ENCODE assay signal across 24 mouse cellular contexts in genomic region chr8:70237842-70238241, GRCm38 (mm10). TPM values are rescaled to one million over a fixed set of nuclear protein-coding genes. Genes with fewer than 3 reads are reported as not detected.
DNase-seq lines count a peak whose midpoint lies in the region; ATAC-seq lines count a peak whose summit lies in the region.
"Had no signal": no experiment of that assay in that cellular context is flagged by ENCODE, and none has a peak within 500 bp of the region (broad histone marks: within the 10 kb centered on the region; RNA-seq: fewer than 3 reads in every experiment).

No protein-coding gene starts in this region.

- WGBS in liver, embryonic 13.5 days (ENCODE audit: insufficient replicate concordance): 34% methylated on average over 2 of the region's 2 CpGs
- WGBS in hindbrain, embryonic 13.5 days: 91% methylated on average over 2 of the region's 2 CpGs

- peaks cover 64% of the 10 kb centered on the region for H3K36me3 ChIP-seq in liver, embryonic 13.5 days
- peaks cover 63% of the 10 kb centered on the region for H3K36me3 ChIP-seq in hindbrain, embryonic 13.5 days

- no peak overlapping the region for H3K4me2 ChIP-seq in liver, embryonic 13.5 days
- no peak overlapping the region for H3K4me2 ChIP-seq in hindbrain, embryonic 13.5 days
- H3K4me2 ChIP-seq: heart, embryonic 12.5 days; hindbrain, embryonic 12.5 days; kidney, embryonic 15.5 days; limb, embryonic 13.5 days; neural tube, embryonic 15.5 days had no signal

- H3K4me3 ChIP-seq in liver, embryonic 13.5 days (replicated peaks): no peak overlapping the region
- H3K4me3 ChIP-seq in hindbrain, embryonic 13.5 days: no peak overlapping the region
- H3K4me3 ChIP-seq: forebrain, embryonic 10.5 days; heart, embryonic 12.5 days; hindbrain, embryonic 12.5 days; kidney, embryonic 15.5 days; limb, embryonic 13.5 days; neural tube, embryonic 15.5 days had no signal

- peak overlapping the region; percentile 4; the same call in 1 of the 2 replicates for H3K27ac ChIP-seq in liver, embryonic 13.5 days
- no peak overlapping the region for H3K27ac ChIP-seq in hindbrain, embryonic 13.5 days
- H3K27ac ChIP-seq: forebrain, embryonic 10.5 days; hindbrain, embryonic 12.5 days; kidney, embryonic 15.5 days; limb, embryonic 13.5 days; neural tube, embryonic 15.5 days had no signal

- H3K27me3 ChIP-seq in liver, embryonic 13.5 days: no peaks in the 10 kb centered on the region
- no peaks in the 10 kb centered on the region for H3K27me3 ChIP-seq in hindbrain, embryonic 13.5 days
- H3K27me3 ChIP-seq: heart, embryonic 12.5 days; hindbrain, embryonic 12.5 days; kidney, embryonic 15.5 days; limb, embryonic 13.5 days; neural tube, embryonic 15.5 days had no signal

- H3K9me3 ChIP-seq in liver, embryonic 13.5 days (replicated peaks): no peaks in the 10 kb centered on the region
- no peaks in the 10 kb centered on the region for H3K9me3 ChIP-seq in hindbrain, embryonic 13.5 days
- H3K9me3 ChIP-seq: forebrain, embryonic 10.5 days; heart, embryonic 12.5 days; hindbrain, embryonic 12.5 days; kidney, embryonic 15.5 days; limb, embryonic 13.5 days; neural tube, embryonic 15.5 days had no signal

- DNase-seq in urinary bladder, postnatal 14 days (ENCODE audit: low spot score): peak; percentile 53
- no peak for DNase-seq in urinary bladder, adult 2 months (ENCODE audit: low spot score)
- DNase-seq in Muller cell, postnatal 12 days (ENCODE audit: inconsistent ontology term): peak; percentile 44
- no peak for DNase-seq in liver, embryonic 13.5 days
- no peak for DNase-seq in MN1 (ENCODE audit: low spot score)
- no peak for DNase-seq in left cerebral cortex, adult 11 months (ENCODE audit: low spot score)
- DNase-seq: adrenal gland, postnatal 10 days; cerebellum, adult 8-10 months; gastrocnemius, postnatal 14 days; heart, adult 18-20 months; heart, postnatal 10 days; kidney, adult 11 months; kidney, postnatal 36 days; lung, adult 18-20 months; lung, postnatal 10 days had no signal

- H3K9ac ChIP-seq in liver, embryonic 13.5 days: no peak overlapping the region
- no peak overlapping the region for H3K9ac ChIP-seq in hindbrain, embryonic 13.5 days
- H3K9ac ChIP-seq: heart, embryonic 12.5 days; hindbrain, embryonic 12.5 days; kidney, embryonic 15.5 days; limb, embryonic 13.5 days; neural tube, embryonic 15.5 days had no signal

- no peak for ATAC-seq in liver, embryonic 13.5 days (ENCODE audit: low read depth)
- ATAC-seq in hindbrain, embryonic 13.5 days (ENCODE audit: low FRiP score): no peak
- ATAC-seq: CD4-positive, CD25-positive, alpha-beta regulatory T cell, adult 4 months; forebrain, embryonic 16.5 days had no signal

- H3K4me1 ChIP-seq in liver, embryonic 13.5 days (replicated peaks): peaks cover 51% of the 10 kb centered on the region
- H3K4me1 ChIP-seq in hindbrain, embryonic 13.5 days (replicated peaks): peaks cover 43% of the 10 kb centered on the region

RNA-seq across cellular contexts. Expression of gene Armc6, which starts 3.6 kb away (rescaled TPM):
- polyA plus RNA-seq in urinary bladder, adult 2 months (2012; rRNA removed): 13.9 and 17.4 TPM in 2 replicates
- 17.4 and 18.9 TPM in 2 replicates for polyA plus RNA-seq in liver, embryonic 13.5 days (2015; fragmentation: Nextera tagmentation; extraction: Ambion mirVana)
- 79.1 and 89.7 TPM in 2 replicates for polyA plus RNA-seq in hindbrain, embryonic 13.5 days (2015; fragmentation: Nextera tagmentation; extraction: Ambion mirVana)

RNA-seq across cellular contexts. Expression of gene Sugp2, which starts 3.8 kb away (rescaled TPM):
- polyA plus RNA-seq in urinary bladder, adult 2 months (2012; rRNA removed): 45.4 and 56.1 TPM in 2 replicates
- 12.4 and 14.3 TPM in 2 replicates for polyA plus RNA-seq in liver, embryonic 13.5 days (2015; fragmentation: Nextera tagmentation; extraction: Ambion mirVana)
- 72.1 and 81.8 TPM in 2 replicates for polyA plus RNA-seq in hindbrain, embryonic 13.5 days (2015; fragmentation: Nextera tagmentation; extraction: Ambion mirVana)

RNA-seq across cellular contexts. Expression of gene Slc25a42, which starts 25.7 kb away (rescaled TPM):
- 15.5 and 17.9 TPM in 2 replicates for polyA plus RNA-seq in urinary bladder, adult 2 months (2012; rRNA removed)
- 3.5 and 5.0 TPM in 2 replicates for polyA plus RNA-seq in liver, embryonic 13.5 days (2015; fragmentation: Nextera tagmentation; extraction: Ambion mirVana)
- polyA plus RNA-seq in hindbrain, embryonic 13.5 days (2015; fragmentation: Nextera tagmentation; extraction: Ambion mirVana): 5.3 and 5.4 TPM in 2 replicates

RNA-seq across cellular contexts. Expression of gene Homer3, which starts 44.8 kb away (rescaled TPM):
- 34.4 and 37.9 TPM in 2 replicates for polyA plus RNA-seq in urinary bladder, adult 2 months (2012; rRNA removed)
- 8.6 and 9.4 TPM in 2 replicates for polyA plus RNA-seq in liver, embryonic 13.5 days (2015; fragmentation: Nextera tagmentation; extraction: Ambion mirVana)
- 47.0 TPM in 2 replicates for polyA plus RNA-seq in hindbrain, embryonic 13.5 days (2015; fragmentation: Nextera tagmentation; extraction: Ambion mirVana)

Comparison
In these comparisons a context has a peak if more than half of its experiments do, and no peak if none do; other contexts are left out.
1. DNase-seq: peak in urinary bladder, postnatal 14 days (single experiment) and Muller cell, postnatal 12 days (single experiment); none in urinary bladder, adult 2 months (single experiment), liver, embryonic 13.5 days (single experiment), MN1 (single experiment) and left cerebral cortex, adult 11 months (single experiment).